Mouse (Mus musculus) thymus, adult 2 months (tissue): ENCODE measurements around the gene Acrv1. TPM values are rescaled to one million over a fixed set of nuclear protein-coding genes. Genes with fewer than 3 reads are reported as not detected.
"Not testable (repeated sequence)": the region's sequence is repeated elsewhere in the genome, so short reads cannot be mapped to it uniquely, and the experiment has no call there.

ENCODE experiments used
- DNase-seq: peaks from one replicate; pipeline ENCODE4 v3.0.0; 2021
- H3K27ac ChIP-seq: fragments of 200-500 bp; 2 replicates; pipeline ENCODE4 v1.5.1; 2012; ENCODE audit warnings: low read length, control low read depth; ENCODE audit not compliant: control insufficient read depth, insufficient read depth
- H3K27me3 ChIP-seq: fragments of 200-500 bp; 2 replicates; pipeline ENCODE4 v1.6.1; 2012; ENCODE audit warnings: mild to moderate bottlenecking, low read length, moderate library complexity, mixed read lengths; ENCODE audit not compliant: control insufficient read depth, insufficient read depth
- H3K36me3 ChIP-seq: fragments of 200-500 bp; 2 replicates; pipeline ENCODE4 v1.6.1; 2012; ENCODE audit warnings: mild to moderate bottlenecking, low read length, moderate library complexity; ENCODE audit not compliant: control insufficient read depth, insufficient read depth
- H3K4me1 ChIP-seq: fragments of 200-500 bp; replicated peaks from 2 replicates; pipeline ENCODE4 v1.6.1; 2012; ENCODE audit warnings: low read length; ENCODE audit not compliant: control insufficient read depth, insufficient read depth
- H3K4me3 ChIP-seq: fragments of 200-500 bp; 2 replicates; pipeline ENCODE4 v1.5.1; 2012; ENCODE audit warnings: mild to moderate bottlenecking, low read length, control low read depth, moderate library complexity; ENCODE audit not compliant: control insufficient read depth, insufficient read depth
- CTCF ChIP-seq: fragments of 200-500 bp; IDR thresholded peaks from 2 replicates; pipeline ENCODE4 v1.5.1; 2012; ENCODE audit warnings: mild to moderate bottlenecking, control low read depth, low read length, moderate library complexity, borderline replicate concordance; ENCODE audit not compliant: control insufficient read depth, poor library complexity, insufficient read depth; ENCODE audit errors: extremely low read depth
- POLR2A ChIP-seq: fragments of 200-500 bp; IDR thresholded peaks from 2 replicates; pipeline ENCODE4 v1.6.1; 2012; ENCODE audit warnings: mild to moderate bottlenecking, low read length, control low read depth, moderate library complexity; ENCODE audit not compliant: control insufficient read depth, poor library complexity, insufficient read depth; ENCODE audit errors: extremely low read depth
- WGBS: fragments of 180-500 bp; shearing (Covaris S2); methylation state at CpG from one replicate; pipeline ENCODE4 v1.1.7; 2018; 5-methylcytosine and 5-hydroxymethylcytosine counted together
- polyA plus RNA-seq: library from polyadenylated mRNA; depleted of rRNA; stranded (reverse); fragments of >200 nt; gene quantifications from 2 replicates; pipeline ENCODE4 v1.2.3, GENCODE M21; 2012; rRNA removed

The Acrv1 gene
- polyA plus RNA-seq: 0.18 and 0.23 TPM in 2 replicates

GRCm38 (mm10) chr9:36692920-36693319, at the start of gene Acrv1:
Gene Acrv1, plus strand, starts transcription at chr9:36693220.
- Histone ChIP-seq H3K4me3 (no peak within 1 kb of the TSS), H3K27ac (no peak within 1 kb of the TSS), H3K36me3 (no peaks in the 10 kb centered on the region), H3K4me1 (no peaks in the 10 kb centered on the region), H3K27me3 (no peaks in the 10 kb centered on the region)
- DNase-seq: no peak
- TF ChIP-seq CTCF (no peak), POLR2A (no peak)
- 76% methylated on average over 1 of the region's 1 CpGs for WGBS

- not testable (repeated sequence) for H3K4me3 ChIP-seq, H3K27me3 ChIP-seq, H3K27ac ChIP-seq, H3K4me1 ChIP-seq, DNase-seq, H3K36me3 ChIP-seq
- WGBS: 73% methylated on average over 3 of the region's 3 CpGs
These were observed 49.7 kb upstream of the Acrv1 start, which contains the start of gene A630095E13Rik for GRCm38 (mm10) chr9:36643276-36643675. Gene A630095E13Rik, minus strand, starts transcription at chr9:36643376.

GRCm38 (mm10) chr9:36681424-36681823, 11.6 kb upstream of the Acrv1 start:
- H3K36me3 ChIP-seq: no peaks in the 10 kb centered on the region
- no peak for TF ChIP-seq POLR2A
- no peak for TF ChIP-seq CTCF
- 81% methylated on average over 2 of the region's 2 CpGs for whole genome bisulfite sequencing
- H3K27ac ChIP-seq: no peak overlapping the region
- DNase-seq: no peak
- no peaks in the 10 kb centered on the region for H3K4me1 ChIP-seq
- no peak overlapping the region for H3K4me3 ChIP-seq
- H3K27me3 ChIP-seq: no peaks in the 10 kb centered on the region

- Histone ChIP-seq H3K27ac (no peak overlapping the region), H3K27me3 (no peaks in the 10 kb centered on the region), H3K4me1 (no peaks in the 10 kb centered on the region)
These were observed 5.7 kb upstream of the Acrv1 start for GRCm38 (mm10) chr9:36687329-36687728.

GRCm38 (mm10) chr9:36694276-36694675, 1.3 kb downstream of the Acrv1 start:
- no peaks in the 10 kb centered on the region for H3K27me3 ChIP-seq
- no peak overlapping the region for H3K27ac ChIP-seq
- H3K4me1 ChIP-seq: no peaks in the 10 kb centered on the region
- WGBS: 96% methylated on average over 10 of the region's 10 CpGs
- no peaks in the 10 kb centered on the region for H3K36me3 ChIP-seq
- TF ChIP-seq CTCF (no peak), POLR2A (no peak)
- no peak overlapping the region for H3K4me3 ChIP-seq
- no peak for DNase-seq

More at GRCm38 (mm10) chr9:36687329-36687728, 5.7 kb upstream of the Acrv1 start:
- H3K36me3 ChIP-seq: no peaks in the 10 kb centered on the region
- no peak for TF ChIP-seq POLR2A
- no peak for TF ChIP-seq CTCF
- DNase-seq: peak; percentile 1
- H3K4me3 ChIP-seq: no peak overlapping the region

- H3K4me3 ChIP-seq: no peak overlapping the region
- H3K27me3 ChIP-seq: no peaks in the 10 kb centered on the region
- 0 out of 2 replicates have a peak, but pooled peaks cover 5% of the 10 kb centered on the region for H3K36me3 ChIP-seq
- WGBS: 95% methylated on average over 3 of the region's 3 CpGs
- no peak for TF ChIP-seq POLR2A
- H3K27ac ChIP-seq: no peak overlapping the region
- no peak for DNase-seq
- H3K4me1 ChIP-seq: no peaks in the 10 kb centered on the region
These were observed 12.9 kb downstream of the Acrv1 start for GRCm38 (mm10) chr9:36705923-36706322.

GRCm38 (mm10) chr9:36707304-36707703, 14.3 kb downstream of the Acrv1 start:
- Histone ChIP-seq H3K4me1 (no peaks in the 10 kb centered on the region), H3K4me3 (no peak overlapping the region), H3K27me3 (no peaks in the 10 kb centered on the region), H3K27ac (no peak overlapping the region), H3K36me3 (0 out of 2 replicates have a peak, but pooled peaks cover 8% of the 10 kb centered on the region)
- DNase-seq: no peak
- WGBS: 67% methylated on average over 6 of the region's 6 CpGs
- TF ChIP-seq CTCF (no peak), POLR2A (no peak)
